Mouse (Mus musculus): ENCODE measurements around the gene Samd9l. TPM values are rescaled to one million over a fixed set of nuclear protein-coding genes. Genes with fewer than 3 reads are reported as not detected.
"Not testable (repeated sequence)": the region's sequence is repeated elsewhere in the genome, so short reads cannot be mapped to it uniquely, and the experiment has no call there.

Gene Samd9l
- polyA plus RNA-seq, 1 experiment, result 1.2 TPM

GRCm38 (mm10) chr6:3389995-3390394, 9.4 kb downstream of the Samd9l start:
- Histone ChIP-seq H3K4me3 (replicated peaks; ENCODE audit: insufficient read depth, low read depth, low read length) (no peak overlapping the region), H3K4me1 (ENCODE audit: control insufficient read depth, insufficient read depth, low read length) (no peaks in the 10 kb centered on the region), H3K27me3 (ENCODE audit: control insufficient read depth, insufficient read depth, low read length) (no peaks in the 10 kb centered on the region), H3K27ac (ENCODE audit: insufficient read depth, low read length) (no peak overlapping the region)
- TF ChIP-seq POLR2A (IDR thresholded peaks at IDR 0.05; ENCODE audit: borderline replicate concordance, insufficient read depth, low read length) (no peak), CTCF (IDR thresholded peaks at IDR 0.05; ENCODE audit: borderline replicate concordance, insufficient read depth, low read depth, low read length) (no peak)
- 68% methylated on average over 1 of the region's 1 CpGs for WGBS
- no peak for DNase-seq

DNA sequence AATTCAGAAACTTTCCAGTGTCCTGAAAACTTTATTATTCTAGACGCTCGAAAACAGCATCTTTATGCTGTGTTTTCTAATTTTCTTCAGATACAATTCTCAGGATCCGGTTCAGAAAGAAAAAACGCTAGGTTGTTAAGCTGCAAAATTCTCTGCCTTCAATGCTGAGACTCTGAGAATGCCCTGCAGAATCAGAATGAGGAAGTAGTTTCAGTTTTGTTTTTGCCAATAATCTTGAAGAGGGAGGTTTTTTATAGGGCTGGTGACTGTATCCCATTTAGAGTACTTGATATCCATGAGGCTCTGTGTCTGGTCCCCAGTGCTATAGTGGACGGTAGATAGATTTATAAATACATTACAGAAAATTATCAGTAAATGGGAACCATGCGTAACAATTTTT, 12.8 kb downstream of the Samd9l start:
- no peaks in the 10 kb centered on the region for H3K4me1 ChIP-seq (ENCODE audit: control insufficient read depth, insufficient read depth, low read length)
- no peaks in the 10 kb centered on the region for H3K27me3 ChIP-seq (ENCODE audit: control insufficient read depth, insufficient read depth, low read length)
- no peak overlapping the region for H3K27ac ChIP-seq (ENCODE audit: insufficient read depth, low read length)
- 84% methylated on average over 6 of the region's 6 CpGs for WGBS
- TF ChIP-seq CTCF (IDR thresholded peaks at IDR 0.05; ENCODE audit: borderline replicate concordance, insufficient read depth, low read depth, low read length) (no peak), POLR2A (IDR thresholded peaks at IDR 0.05; ENCODE audit: borderline replicate concordance, insufficient read depth, low read length) (no peak)
- no peak overlapping the region for H3K4me3 ChIP-seq (replicated peaks; ENCODE audit: insufficient read depth, low read depth, low read length)
- no peak for DNase-seq

- H3K27ac ChIP-seq (ENCODE audit: insufficient read depth, low read length); H3K4me3 ChIP-seq (replicated peaks; ENCODE audit: insufficient read depth, low read depth, low read length); H3K27me3 ChIP-seq (ENCODE audit: control insufficient read depth, insufficient read depth, low read length); H3K4me1 ChIP-seq (ENCODE audit: control insufficient read depth, insufficient read depth, low read length); DNase-seq: not testable (repeated sequence)
Observed at GRCm38 (mm10) chr6:3384816-3385215, 14.6 kb downstream of the Samd9l start.

DNA sequence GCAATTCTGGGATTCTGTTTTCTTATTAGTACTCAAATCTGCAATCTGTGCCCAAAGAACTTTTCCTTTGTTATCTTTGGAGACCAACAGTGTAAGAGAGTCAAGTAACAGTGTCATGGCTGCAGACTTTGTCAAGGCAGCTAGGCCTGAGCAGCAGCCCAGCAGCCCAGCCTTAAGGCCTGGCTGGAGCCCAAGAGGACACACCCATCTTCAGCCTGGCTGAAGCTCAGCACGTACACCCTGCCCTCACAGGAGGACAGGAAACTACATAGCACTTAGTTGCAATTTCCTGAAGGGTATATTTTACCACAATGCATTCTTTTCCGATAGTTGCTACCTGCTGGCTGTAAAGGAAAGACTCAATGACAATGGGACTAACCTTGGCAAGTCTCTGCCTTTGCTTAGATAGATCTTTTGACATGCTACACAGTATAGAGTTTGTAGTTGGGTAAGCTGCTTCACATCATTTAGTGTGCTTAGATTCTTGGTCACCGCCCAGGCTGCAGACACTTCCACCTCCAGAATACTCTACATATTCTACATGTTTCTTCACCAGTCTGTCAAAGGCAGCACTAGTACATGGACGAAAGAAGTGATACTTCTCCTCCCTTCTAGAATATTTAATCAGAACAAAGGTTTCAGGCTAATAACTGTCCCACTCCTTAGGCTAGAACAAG, 15.1 kb downstream of the Samd9l start:
- not testable (repeated sequence) for H3K4me1 ChIP-seq (ENCODE audit: control insufficient read depth, insufficient read depth, low read length); H3K27ac ChIP-seq (ENCODE audit: insufficient read depth, low read length); DNase-seq; H3K27me3 ChIP-seq (ENCODE audit: control insufficient read depth, insufficient read depth, low read length); H3K4me3 ChIP-seq (replicated peaks; ENCODE audit: insufficient read depth, low read depth, low read length)
- 18% methylated on average over 1 of the region's 4 CpGs for WGBS

- Histone ChIP-seq H3K27me3 (ENCODE audit: control insufficient read depth, insufficient read depth, low read length) (no peaks in the 10 kb centered on the region), H3K4me1 (ENCODE audit: control insufficient read depth, insufficient read depth, low read length) (no peaks in the 10 kb centered on the region), H3K4me3 (replicated peaks; ENCODE audit: insufficient read depth, low read depth, low read length) (no peak overlapping the region), H3K27ac (ENCODE audit: insufficient read depth, low read length) (no peak overlapping the region)
- TF ChIP-seq CTCF (IDR thresholded peaks at IDR 0.05; ENCODE audit: borderline replicate concordance, insufficient read depth, low read depth, low read length), result no peak
- TF ChIP-seq POLR2A (IDR thresholded peaks at IDR 0.05; ENCODE audit: borderline replicate concordance, insufficient read depth, low read length), result no peak
- 84% methylated on average over 2 of the region's 2 CpGs for WGBS
- no peak for DNase-seq
Observed at GRCm38 (mm10) chr6:3379146-3379545, 20.2 kb downstream of the Samd9l start.

- Histone ChIP-seq H3K27ac (ENCODE audit: insufficient read depth, low read length) (no peak overlapping the region), H3K4me3 (replicated peaks; ENCODE audit: insufficient read depth, low read depth, low read length) (no peak overlapping the region), H3K27me3 (ENCODE audit: control insufficient read depth, insufficient read depth, low read length) (no peaks in the 10 kb centered on the region), H3K4me1 (ENCODE audit: control insufficient read depth, insufficient read depth, low read length) (no peaks in the 10 kb centered on the region)
- no peak for DNase-seq
- TF ChIP-seq CTCF (IDR thresholded peaks at IDR 0.05; ENCODE audit: borderline replicate concordance, insufficient read depth, low read depth, low read length) (no peak), POLR2A (IDR thresholded peaks at IDR 0.05; ENCODE audit: borderline replicate concordance, insufficient read depth, low read length) (no peak)
- WGBS, result 83% methylated on average over 5 of the region's 5 CpGs
Observed at GRCm38 (mm10) chr6:3376687-3377086, 22.7 kb downstream of the Samd9l start.

DNA sequence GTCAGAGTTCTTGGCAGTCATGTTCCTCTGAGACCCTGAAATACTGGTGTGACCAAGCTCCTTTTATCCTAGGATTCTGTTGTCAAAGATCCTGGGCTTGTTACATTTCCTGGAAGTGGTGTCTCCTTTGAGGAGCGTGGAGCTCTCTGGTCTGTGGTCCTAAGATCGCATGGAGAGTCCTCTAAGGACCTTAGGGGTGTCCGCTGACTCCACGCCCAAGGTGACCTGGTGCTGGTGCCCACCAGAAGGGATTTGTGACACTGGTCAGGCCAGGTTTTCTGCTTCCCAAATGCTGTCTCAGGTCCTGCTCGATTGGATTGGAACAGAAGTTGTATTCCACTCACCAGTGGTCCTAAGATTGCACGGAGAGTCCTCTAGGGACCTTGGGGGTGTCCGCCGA, 29.8 kb downstream of the Samd9l start:
- no peaks in the 10 kb centered on the region for H3K4me1 ChIP-seq (ENCODE audit: control insufficient read depth, insufficient read depth, low read length)
- no peak for TF ChIP-seq CTCF (IDR thresholded peaks at IDR 0.05; ENCODE audit: borderline replicate concordance, insufficient read depth, low read depth, low read length)
- no peak for TF ChIP-seq POLR2A (IDR thresholded peaks at IDR 0.05; ENCODE audit: borderline replicate concordance, insufficient read depth, low read length)
- H3K27ac ChIP-seq (ENCODE audit: insufficient read depth, low read length), result no peak overlapping the region
- WGBS, result 73% methylated on average over 8 of the region's 8 CpGs
- no peaks in the 10 kb centered on the region for H3K27me3 ChIP-seq (ENCODE audit: control insufficient read depth, insufficient read depth, low read length)
- no peak overlapping the region for H3K4me3 ChIP-seq (replicated peaks; ENCODE audit: insufficient read depth, low read depth, low read length)
- DNase-seq, result no peak

- DNase-seq; H3K4me3 ChIP-seq (replicated peaks; ENCODE audit: insufficient read depth, low read depth, low read length); H3K4me1 ChIP-seq (ENCODE audit: control insufficient read depth, insufficient read depth, low read length); H3K27me3 ChIP-seq (ENCODE audit: control insufficient read depth, insufficient read depth, low read length); H3K27ac ChIP-seq (ENCODE audit: insufficient read depth, low read length): not testable (repeated sequence)
- WGBS, result 79% methylated on average over 1 of the region's 1 CpGs
Observed at GRCm38 (mm10) chr6:3365609-3366008, 33.8 kb downstream of the Samd9l start.

GRCm38 (mm10) chr6:3345924-3346597, 53.3 kb downstream of the Samd9l start:
- not testable (repeated sequence) for DNase-seq; H3K4me1 ChIP-seq (ENCODE audit: control insufficient read depth, insufficient read depth, low read length)
- 3% methylated on average over 1 of the region's 1 CpGs for WGBS

GRCm38 (mm10) chr6:3345043-3345639, 54.2 kb downstream of the Samd9l start:
- not testable (repeated sequence) for H3K4me1 ChIP-seq (ENCODE audit: control insufficient read depth, insufficient read depth, low read length); DNase-seq; H3K27me3 ChIP-seq (ENCODE audit: control insufficient read depth, insufficient read depth, low read length); H3K27ac ChIP-seq (ENCODE audit: insufficient read depth, low read length); H3K4me3 ChIP-seq (replicated peaks; ENCODE audit: insufficient read depth, low read depth, low read length)
- WGBS, result 59% methylated on average over 2 of the region's 4 CpGs

More at GRCm38 (mm10) chr6:3345924-3346597, 53.3 kb downstream of the Samd9l start:
- not testable (repeated sequence) for H3K4me3 ChIP-seq (replicated peaks; ENCODE audit: insufficient read depth, low read depth, low read length); H3K27me3 ChIP-seq (ENCODE audit: control insufficient read depth, insufficient read depth, low read length); H3K27ac ChIP-seq (ENCODE audit: insufficient read depth, low read length)

DNA sequence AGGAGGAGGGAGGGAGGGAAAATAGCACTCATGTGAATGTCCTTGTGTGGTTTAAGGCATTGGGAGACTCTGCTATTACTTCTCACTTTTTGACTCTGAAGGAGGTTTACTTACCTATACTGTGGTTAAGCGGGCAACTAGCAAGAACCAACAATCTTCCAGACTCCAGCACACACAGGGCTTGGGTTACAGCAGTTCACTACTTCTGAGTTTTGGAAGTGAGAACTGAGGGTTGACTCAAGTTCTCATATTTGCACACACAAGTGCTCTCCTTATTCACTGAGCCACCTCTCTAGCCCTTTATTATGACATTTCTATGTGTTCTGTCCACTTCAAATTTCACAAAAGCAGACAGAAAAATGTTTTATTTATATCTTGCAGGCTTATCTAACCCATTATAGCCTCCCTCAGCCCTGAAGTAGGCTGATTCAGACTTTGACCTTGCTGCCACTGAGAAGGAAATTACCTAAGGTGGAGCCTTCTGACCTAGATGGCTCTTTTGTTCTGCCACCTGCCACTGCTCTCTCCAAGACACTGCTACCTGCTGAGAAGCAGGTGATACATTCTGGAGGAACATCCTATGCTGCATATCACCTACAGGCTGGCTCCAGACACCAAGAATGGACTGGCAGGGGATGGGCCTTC, 55.6 kb downstream of the Samd9l start:
- not testable (repeated sequence) for H3K27ac ChIP-seq (ENCODE audit: insufficient read depth, low read length); H3K4me1 ChIP-seq (ENCODE audit: control insufficient read depth, insufficient read depth, low read length); H3K4me3 ChIP-seq (replicated peaks; ENCODE audit: insufficient read depth, low read depth, low read length); H3K27me3 ChIP-seq (ENCODE audit: control insufficient read depth, insufficient read depth, low read length); DNase-seq
- 87% methylated on average over 1 of the region's 1 CpGs for WGBS
